Mouse (Mus musculus) right cerebral cortex, adult 18-20 months (tissue): ENCODE measurements at regions not wholly inside any gene's neighbourhood (a gene's known extent, or its start where the extent isn't known, plus 50 kb on each side); places are given as distances from the start of the nearest gene placed in this dataset.

Experiments used
- DNase-seq: peaks from one replicate; pipeline ENCODE4 v3.0.0; 2022; ENCODE audit warnings: mixed read lengths

- no peak for DNase-seq
Observed at GRCm38 (mm10) chr1:67789371-67789770, 666.5 kb downstream of the Cps1 start.

- DNase-seq = peak; percentile 16
Observed at GRCm38 (mm10) chr1:67795066-67795465, 672.2 kb downstream of the Cps1 start.

GRCm38 (mm10) chr1:67795478-67795877 lies 672.7 kb downstream of the Cps1 start:
- no peak for DNase-seq

GRCm38 (mm10) chr1:67803292-67803691 lies 680.5 kb downstream of the Cps1 start:
- no peak for DNase-seq

- no peak for DNase-seq
Observed at GRCm38 (mm10) chr1:67820092-67820491, 697.3 kb downstream of the Cps1 start.

GRCm38 (mm10) chr1:67848006-67848405 lies 725.2 kb downstream of the Cps1 start:
- no peak for DNase-seq

- no peak for DNase-seq
Observed at GRCm38 (mm10) chr1:67893510-67893909, 770.7 kb downstream of the Cps1 start.

- DNase-seq = no peak
Observed at GRCm38 (mm10) chr1:67894749-67895293, 772.0 kb downstream of the Cps1 start.

GRCm38 (mm10) chr1:67935762-67936500 lies 813.1 kb downstream of the Cps1 start:
- DNase-seq = no peak

GRCm38 (mm10) chr1:67981386-67981785 lies 858.6 kb downstream of the Cps1 start:
- DNase-seq = no peak
